Mouse (Mus musculus) heart, embryonic 14.5 days (tissue): ENCODE results near the gene AI481877. TPM values are rescaled to one million over a fixed set of nuclear protein-coding genes. Genes with fewer than 3 reads are reported as not detected.

ENCODE experiments used
- ATAC-seq: fragments of 200-750 bp; cut with Nextera tagmentation; 2 replicates; pipeline ENCODE4 v1.8.0; 2017; ENCODE audit warnings: low read depth, moderate TSS enrichment; ENCODE audit not compliant: insufficient number of reproducible peaks, insufficient read depth, low FRiP score
- H3K27ac ChIP-seq, 2 experiments: fragments of 200-500 bp in 1 of 2; fragments of 300-500 bp in 1 of 2; sonication (generic) in 1 of 2; replicated peaks in 1 of 2; 2 replicates each; pipeline ENCODE4 v1.5.1; 2012 to 2014; ENCODE audit warnings: low read depth in 2 of 2, low read length in 2 of 2, control low read depth in 1 of 2, mild to moderate bottlenecking in 1 of 2, mixed read lengths in 1 of 2; ENCODE audit not compliant: control insufficient read depth in 1 of 2, insufficient read depth in 1 of 2
- H3K27me3 ChIP-seq: fragments of 300-500 bp; sonication (generic); 2 replicates; pipeline ENCODE4 v1.6.1; 2014; ENCODE audit warnings: mild to moderate bottlenecking, low read length, control low read depth; ENCODE audit not compliant: control insufficient read depth, insufficient read depth
- H3K36me3 ChIP-seq: fragments of 300-500 bp; sonication (generic); 2 replicates; pipeline ENCODE4 v1.6.1; 2014; ENCODE audit warnings: mild to moderate bottlenecking, control low read depth, low read length, mixed read lengths; ENCODE audit not compliant: control insufficient read depth, insufficient read depth
- H3K4me1 ChIP-seq, 2 experiments: fragments of 200-500 bp in 1 of 2; fragments of 300-500 bp in 1 of 2; sonication (generic) in 1 of 2; 2 replicates each; pipeline ENCODE4 v1.6.1; 2012 to 2014; ENCODE audit warnings: low read length in 2 of 2, control low read depth in 1 of 2, mixed read lengths in 1 of 2; ENCODE audit not compliant: control insufficient read depth in 2 of 2, insufficient read depth in 2 of 2
- H3K4me2 ChIP-seq: fragments of 300-500 bp; sonication (generic); 2 replicates; pipeline ENCODE4 v1.6.1; 2014; ENCODE audit warnings: mild to moderate bottlenecking, low read length
- H3K4me3 ChIP-seq, 2 experiments: fragments of 200-500 bp in 1 of 2; fragments of 300-500 bp in 1 of 2; sonication (generic) in 1 of 2; 2 replicates each; pipeline ENCODE4 v1.5.1; 2012 to 2014; ENCODE audit warnings: low read length in 2 of 2, mild to moderate bottlenecking in 2 of 2, control low read depth in 1 of 2, low read depth in 1 of 2, moderate library complexity in 1 of 2; ENCODE audit not compliant: control insufficient read depth in 1 of 2, insufficient read depth in 1 of 2
- H3K9ac ChIP-seq: fragments of 300-500 bp; sonication (generic); 2 replicates; pipeline ENCODE4 v1.6.1; 2014; ENCODE audit warnings: mild to moderate bottlenecking, low read length
- H3K9me3 ChIP-seq: fragments of 300-500 bp; sonication (generic); 2 replicates; pipeline ENCODE4 v1.6.1; 2016; ENCODE audit warnings: low read length, control low read depth; ENCODE audit not compliant: control insufficient read depth
- WGBS: fragments of 180-500 bp; shearing (Covaris S2); extraction: QIAGEN DNeasy Blood & Tissue Kit; methylation state at CpG from one replicate; pipeline ENCODE4 v1.1.7; 2014; 5-methylcytosine and 5-hydroxymethylcytosine counted together
- polyA plus RNA-seq: library from polyadenylated mRNA; unstranded; fragments of >200 nt; fragmentation: Nextera tagmentation; extraction: Ambion mirVana; gene quantifications from 2 replicates; pipeline ENCODE4 v1.2.1, GENCODE M21; 2014

The AI481877 gene
- polyA plus RNA-seq, 1 experiment from 2014 or later = not detected

DNA sequence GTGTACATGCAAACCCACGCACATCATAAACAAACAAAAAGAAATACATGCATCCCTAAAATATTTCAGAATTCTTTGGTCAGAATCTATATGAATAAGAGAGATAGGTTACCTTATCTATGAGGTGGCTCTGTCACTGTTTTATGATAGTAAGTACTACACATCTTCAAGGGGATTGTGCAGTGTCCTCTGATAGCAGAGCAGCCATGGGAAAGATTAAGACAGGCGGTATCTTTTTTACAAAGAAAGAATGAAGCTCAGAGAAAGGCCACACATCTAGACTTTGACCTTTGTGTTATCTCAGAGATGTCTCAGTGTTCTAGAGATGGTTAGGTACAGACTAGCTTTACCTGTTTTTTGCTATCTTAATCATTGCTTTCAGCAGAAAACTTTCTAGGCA, 121.9 kb downstream of the AI481877 start:
- H3K4me3 ChIP-seq = no peak overlapping the region
- no peak overlapping the region for H3K4me2 ChIP-seq
- peaks cover 38% of the 10 kb centered on the region for H3K36me3 ChIP-seq
- H3K4me1 ChIP-seq = peaks cover 0 to 3% of the 10 kb centered on the region in 2 experiments; a peak in 1 of 4 replicates
- 76% methylated on average over 2 of the region's 2 CpGs for WGBS
- no peak for ATAC-seq
- no peaks in the 10 kb centered on the region for H3K9me3 ChIP-seq
- no peak overlapping the region for H3K27ac ChIP-seq
- no peaks in the 10 kb centered on the region for H3K27me3 ChIP-seq
- no peak overlapping the region for H3K9ac ChIP-seq

DNA sequence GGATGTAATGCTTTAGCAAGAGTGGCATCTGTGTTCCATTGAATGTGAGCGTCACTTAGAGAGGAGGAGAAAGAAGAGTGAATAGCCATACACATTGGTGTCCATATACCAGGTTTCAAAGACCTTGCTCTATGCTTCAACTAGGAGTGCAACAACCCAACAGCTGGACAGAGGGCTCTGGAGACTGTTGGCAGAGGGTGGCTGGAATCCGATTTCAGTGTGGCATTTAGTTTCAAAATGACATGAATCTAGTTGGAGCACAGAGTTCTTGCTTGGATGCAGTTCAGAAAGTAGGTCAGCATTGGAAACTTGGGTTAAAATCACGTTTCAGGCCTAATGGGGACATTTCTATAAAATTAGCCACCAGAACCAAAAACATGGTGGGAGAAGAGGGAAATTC, 123.6 kb downstream of the AI481877 start:
- 91% methylated on average over 3 of the region's 3 CpGs for WGBS
- Histone ChIP-seq H3K27me3 (no peaks in the 10 kb centered on the region), H3K4me3 (no peak overlapping the region), H3K27ac (no peak overlapping the region), H3K36me3 (peaks cover 27% of the 10 kb centered on the region), H3K9me3 (no peaks in the 10 kb centered on the region), H3K4me2 (no peak overlapping the region), H3K9ac (no peak overlapping the region), H3K4me1 (peaks cover 6 to 14% of the 10 kb centered on the region in 2 experiments; a peak in 3 of 4 replicates)
- no peak for ATAC-seq

GRCm38 (mm10) chr4:59011446-59011845, 127.3 kb downstream of the AI481877 start:
- no peak overlapping the region for H3K9ac ChIP-seq
- H3K4me2 ChIP-seq = no peak overlapping the region
- no peaks in the 10 kb centered on the region for H3K27me3 ChIP-seq
- H3K9me3 ChIP-seq = no peaks in the 10 kb centered on the region
- H3K4me3 ChIP-seq = no peak overlapping the region
- 22% methylated on average over 3 of the region's 3 CpGs for WGBS
- 0 out of 2 replicates have a peak, but pooled peaks cover 5% of the 10 kb centered on the region for H3K36me3 ChIP-seq
- no peak for ATAC-seq
- H3K27ac ChIP-seq = no peak overlapping the region
- peaks cover 6 to 16% of the 10 kb centered on the region in 2 experiments; a peak in 3 of 4 replicates for H3K4me1 ChIP-seq

DNA sequence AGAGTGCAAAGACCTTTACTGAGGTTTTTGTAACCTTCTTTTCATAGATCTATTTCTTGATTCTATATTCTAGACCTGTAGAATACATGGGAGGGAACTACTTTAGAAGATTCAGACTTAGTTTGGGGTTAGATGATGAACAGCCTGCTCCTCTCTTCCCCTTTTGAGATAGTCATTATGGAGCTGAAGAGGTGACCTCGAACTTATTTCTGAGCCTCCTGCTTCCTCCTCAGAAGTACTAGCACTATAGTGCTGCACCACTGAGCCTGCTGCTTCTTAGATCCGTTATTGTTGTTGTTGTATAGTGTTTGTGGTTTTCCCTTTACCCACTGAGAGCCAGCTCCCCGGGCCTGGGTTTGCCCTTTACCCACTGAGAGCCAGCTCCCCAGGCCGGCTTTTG, 129.1 kb downstream of the AI481877 start:
- no peak overlapping the region for H3K4me3 ChIP-seq
- ATAC-seq = no peak
- H3K4me2 ChIP-seq = no peak overlapping the region
- H3K9ac ChIP-seq = no peak overlapping the region
- no peaks in the 10 kb centered on the region for H3K9me3 ChIP-seq
- peaks cover 10 to 27% of the 10 kb centered on the region in 2 experiments for H3K4me1 ChIP-seq
- 0 out of 2 replicates have a peak, but pooled peaks cover 5% of the 10 kb centered on the region for H3K36me3 ChIP-seq
- WGBS = 77% methylated on average over 4 of the region's 4 CpGs
- no peak overlapping the region for H3K27ac ChIP-seq
- no peaks in the 10 kb centered on the region for H3K27me3 ChIP-seq

DNA sequence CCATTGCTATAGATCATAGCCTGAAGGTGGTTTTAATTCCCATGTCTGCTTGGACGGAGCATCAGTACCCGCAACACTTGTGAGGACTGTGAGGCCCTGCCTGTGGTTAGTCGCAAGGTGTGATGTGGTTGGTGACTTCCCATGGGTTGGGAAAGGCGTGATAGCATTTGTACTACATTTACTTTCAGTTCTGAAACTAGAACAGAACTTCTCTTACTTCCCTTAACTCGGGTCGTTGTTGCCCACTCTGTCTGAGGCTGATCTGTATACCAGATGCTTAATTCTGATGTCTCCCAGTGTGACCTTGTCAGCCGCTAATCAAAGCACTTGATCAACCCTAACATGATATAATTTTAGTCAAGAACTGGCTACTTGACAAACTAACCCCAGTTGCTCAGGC, 129.6 kb downstream of the AI481877 start:
- Histone ChIP-seq H3K36me3 (0 out of 2 replicates have a peak, but pooled peaks cover 5% of the 10 kb centered on the region), H3K4me2 (no peak overlapping the region), H3K4me3 (no peak overlapping the region), H3K9ac (no peak overlapping the region), H3K4me1 (peaks cover 12 to 32% of the 10 kb centered on the region in 2 experiments), H3K9me3 (no peaks in the 10 kb centered on the region), H3K27me3 (no peaks in the 10 kb centered on the region), H3K27ac (no peak overlapping the region)
- 95% methylated on average over 7 of the region's 7 CpGs for WGBS
- ATAC-seq = no peak

- ATAC-seq = no peak
- no peak overlapping the region for H3K4me2 ChIP-seq
- 86% methylated on average over 5 of the region's 5 CpGs for WGBS
- H3K36me3 ChIP-seq = no peaks in the 10 kb centered on the region
- no peaks in the 10 kb centered on the region for H3K9me3 ChIP-seq
- H3K9ac ChIP-seq = no peak overlapping the region
- no peak overlapping the region for H3K4me3 ChIP-seq
- no peak overlapping the region for H3K27ac ChIP-seq
- no peaks in the 10 kb centered on the region for H3K27me3 ChIP-seq
- peaks cover 12 to 37% of the 10 kb centered on the region in 2 experiments for H3K4me1 ChIP-seq
Measured at GRCm38 (mm10) chr4:59007974-59008373, 130.8 kb downstream of the AI481877 start.

- H3K4me1 ChIP-seq = peaks cover 13 to 37% of the 10 kb centered on the region in 2 experiments
- no peak overlapping the region for H3K4me3 ChIP-seq
- 80% methylated on average over 6 of the region's 6 CpGs for WGBS
- H3K27me3 ChIP-seq = no peaks in the 10 kb centered on the region
- H3K4me2 ChIP-seq = no peak overlapping the region
- no peak overlapping the region for H3K27ac ChIP-seq
- H3K9me3 ChIP-seq = no peaks in the 10 kb centered on the region
- no peak overlapping the region for H3K9ac ChIP-seq
- ATAC-seq = no peak
- H3K36me3 ChIP-seq = no peaks in the 10 kb centered on the region
Measured at GRCm38 (mm10) chr4:59007016-59007415, 131.8 kb downstream of the AI481877 start.

GRCm38 (mm10) chr4:59006211-59006610, 132.6 kb downstream of the AI481877 start:
- H3K36me3 ChIP-seq = no peaks in the 10 kb centered on the region
- no peak overlapping the region for H3K27ac ChIP-seq
- H3K4me2 ChIP-seq = no peak overlapping the region
- no peak overlapping the region for H3K4me3 ChIP-seq
- 59% methylated on average over 8 of the region's 8 CpGs for WGBS
- no peak for ATAC-seq
- no peak overlapping the region for H3K9ac ChIP-seq
- no peaks in the 10 kb centered on the region for H3K27me3 ChIP-seq
- H3K9me3 ChIP-seq = no peaks in the 10 kb centered on the region
- H3K4me1 ChIP-seq = peaks cover 11 to 34% of the 10 kb centered on the region in 2 experiments
